Mouse (Mus musculus) heart, embryonic 15.5 days (tissue): ENCODE results near the gene Pax1. TPM values are rescaled to one million over a fixed set of nuclear protein-coding genes. Genes with fewer than 3 reads are reported as not detected.

ENCODE experiments used
- polyA plus RNA-seq: library from polyadenylated mRNA; unstranded; fragments of >200 nt; fragmentation: Nextera tagmentation; extraction: Ambion mirVana; gene quantifications from 2 replicates; pipeline ENCODE4 v1.2.1, GENCODE M21; 2015

Gene Pax1
- polyA plus RNA-seq, 1 experiment from 2014 or later, result 1.1 TPM

Other genes starting within 250 kb of the Pax1 start
- gene Nkx2-2, start 167.7 kb upstream of the Pax1 start, polyA plus RNA-seq, result not detected in 2 replicates